Mouse (Mus musculus): ENCODE data around the gene Kcnj11. TPM values are rescaled to one million over a fixed set of nuclear protein-coding genes. Genes with fewer than 3 reads are reported as not detected.

Gene Kcnj11
- total RNA-seq, 2 experiments from 2014 or later: 31.8 to 31.9 TPM

- DNase-seq (ENCODE audit: extremely low spot score in 1 of 2, low spot score in 1 of 2): peak in 1 of 2 experiments; percentile 9
Observed at GRCm38 (mm10) chr7:46052161-46052821, 48.3 kb downstream of the Kcnj11 start.

GRCm38 (mm10) chr7:46049981-46050380 is 50.6 kb downstream of the Kcnj11 start:
- no peak for DNase-seq (ENCODE audit: extremely low spot score in 1 of 2, low spot score in 1 of 2)

GRCm38 (mm10) chr7:46047873-46048562 is 52.5 kb downstream of the Kcnj11 start:
- DNase-seq (ENCODE audit: extremely low spot score in 1 of 2, low spot score in 1 of 2): no peak

- no peak for DNase-seq (ENCODE audit: extremely low spot score in 1 of 2, low spot score in 1 of 2)
Observed at GRCm38 (mm10) chr7:46045882-46046281, 54.7 kb downstream of the Kcnj11 start.

GRCm38 (mm10) chr7:46044106-46044505 is 56.5 kb downstream of the Kcnj11 start:
- DNase-seq (ENCODE audit: extremely low spot score in 1 of 2, low spot score in 1 of 2): no peak

Other genes with a start within 250 kb of the Kcnj11 start
- 10 to 100 TPM; 74.9 to 75.2 TPM for gene Kdelr1, start 228.0 kb downstream of the Kcnj11 start, total RNA-seq (2021)
- gene Grin2d, start 222.4 kb downstream of the Kcnj11 start, total RNA-seq (2021): 10 to 100 TPM; 11.2 to 12.7 TPM
- gene Syngr4, start 204.1 kb downstream of the Kcnj11 start, total RNA-seq (2021): not detected
- gene Tmem143, start 203.8 kb downstream of the Kcnj11 start, total RNA-seq (2021): 10 to 100 TPM; 22.5 to 24.6 TPM
- 1 to 10 TPM; 2.2 to 2.5 TPM for gene Emp3, start 179.4 kb downstream of the Kcnj11 start, total RNA-seq (2021)
- gene Ccdc114, start 176.7 kb downstream of the Kcnj11 start, total RNA-seq (2021): 1 to 10 TPM; 3.1 to 3.2 TPM
- gene Abcc6, start 70.5 kb downstream of the Kcnj11 start, total RNA-seq (2021): 1 to 10 TPM; 2.3 to 4.3 TPM
- 100 to 1,000 TPM; 103 to 109 TPM for gene Nomo1, start 67.1 kb downstream of the Kcnj11 start, total RNA-seq (2021)
- 10 to 100 TPM; 42.6 to 48.4 TPM for gene Abcc8, start 79.3 kb upstream of the Kcnj11 start, total RNA-seq (2021)
- gene Ush1c, start 137.7 kb upstream of the Kcnj11 start, total RNA-seq (2021): under 1 TPM in 1 of 2 experiments, not detected in 1; 0.28 TPM
- gene Otog, start 140.2 kb upstream of the Kcnj11 start, total RNA-seq (2021): under 1 TPM; 0.14 to 0.27 TPM